Mouse (Mus musculus): ENCODE data around the gene Sdr42e1. TPM values are rescaled to one million over a fixed set of nuclear protein-coding genes. Genes with fewer than 3 reads are reported as not detected.

Sdr42e1 gene
- polyA plus RNA-seq (2016; fragmentation: Nextera tagmentation; extraction: Ambion mirVana), result 0.62 and 1.0 TPM in 2 replicates

DNA sequence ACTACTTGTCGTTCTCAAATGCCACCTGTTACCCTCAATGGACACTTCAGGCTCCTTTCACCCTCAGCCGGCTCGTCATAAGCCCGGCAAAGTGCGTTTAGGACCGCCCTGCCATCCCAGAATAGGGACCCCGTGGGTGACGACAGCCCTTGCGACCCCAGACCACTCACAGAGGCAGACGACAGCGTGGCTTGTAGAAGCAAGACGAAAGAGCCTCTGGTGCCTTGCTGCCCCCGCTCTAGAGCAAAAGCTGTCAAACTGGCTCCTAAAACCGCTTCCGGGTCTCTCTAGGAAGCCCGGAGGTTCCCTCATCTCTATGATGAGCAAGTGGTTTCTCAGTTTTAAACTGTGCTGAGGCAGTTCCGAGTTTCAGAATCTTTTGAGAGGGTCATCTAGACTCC, at the start of gene Sdr42e1:
Gene Sdr42e1, minus strand, starts transcription at position 260 of the 401 bp plus-strand sequence.
- Histone ChIP-seq H3K9me3 (no peaks in the 10 kb centered on the region), H3K27me3 (replicated peaks; ENCODE audit: low read depth, poor library complexity, severe bottlenecking) (peaks cover 10% of the 10 kb centered on the region; the same call in 1 of the 2 replicates), H3K4me3 (peak within 1 kb of the TSS; percentile 61), H3K27ac (replicated peaks) (peak within 1 kb of the TSS; percentile 19; the same call in 1 of the 2 replicates), H3K36me3 (replicated peaks) (no peaks in the 10 kb centered on the region), H3K4me1 (peaks cover 24% of the 10 kb centered on the region)
- 14% methylated on average over 17 of the region's 17 CpGs for WGBS
- DNase-seq (ENCODE audit: low spot score), result peak; percentile 54

DNA sequence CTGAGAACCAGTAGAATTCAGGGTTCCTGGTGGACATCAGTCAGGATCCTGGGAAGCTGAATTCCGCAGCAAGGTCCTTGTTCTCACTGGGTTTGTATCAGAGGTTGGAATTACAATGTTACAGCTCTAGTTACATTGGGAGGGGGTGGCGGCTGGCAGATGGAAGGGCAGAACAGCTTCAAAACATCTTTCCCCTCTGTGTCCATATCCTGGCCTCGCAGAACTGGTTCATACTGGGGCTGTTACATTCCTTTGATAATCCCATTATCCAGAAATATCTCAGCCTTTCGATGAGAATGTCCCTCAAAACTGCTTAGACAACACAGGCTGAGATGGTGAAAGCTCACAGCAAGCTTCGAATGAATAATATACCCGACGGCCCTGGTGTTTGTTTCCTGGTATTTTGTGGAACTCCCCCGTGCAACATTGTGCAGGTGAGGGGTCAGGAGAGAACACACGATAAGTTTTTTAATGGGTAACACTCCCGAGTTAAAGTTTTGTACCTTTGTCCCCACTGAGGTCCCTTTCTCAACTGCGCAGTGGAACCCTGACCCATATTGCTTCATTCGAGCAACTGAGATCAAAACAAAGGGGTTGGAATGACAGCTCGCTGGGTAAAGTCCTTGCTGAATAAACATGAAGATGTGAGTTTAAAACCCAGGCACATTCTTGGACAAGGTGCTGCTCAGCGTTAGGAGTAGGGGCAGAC, 44.8 kb upstream of the Sdr42e1 start:
- 81% methylated on average over 14 of the region's 14 CpGs for WGBS

DNA sequence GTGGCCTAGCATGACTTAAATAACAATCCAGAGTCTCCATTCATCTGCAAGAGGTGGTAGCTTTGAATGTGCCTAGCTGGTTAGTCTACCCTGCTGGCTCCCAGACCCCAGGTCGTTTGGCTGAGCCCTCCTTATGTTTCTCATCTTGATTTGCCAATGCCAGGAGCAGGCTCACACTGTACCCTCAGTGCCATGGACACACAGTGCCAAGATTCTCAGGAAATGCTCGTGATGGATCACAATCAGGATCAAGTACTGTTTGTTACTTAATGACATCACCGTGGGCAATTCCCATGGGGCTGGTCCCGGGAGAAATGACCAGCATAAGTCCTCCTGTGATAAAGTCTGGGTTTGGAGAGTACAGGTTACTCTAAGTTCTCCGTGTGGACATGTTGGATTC, 42.4 kb upstream of the Sdr42e1 start:
- H3K27ac ChIP-seq (replicated peaks), result no peak overlapping the region
- DNase-seq (ENCODE audit: low spot score), result no peak
- no peaks in the 10 kb centered on the region for H3K27me3 ChIP-seq (replicated peaks; ENCODE audit: low read depth, poor library complexity, severe bottlenecking)
- H3K4me3 ChIP-seq, result no peak overlapping the region
- 74% methylated on average over 5 of the region's 5 CpGs for whole genome bisulfite sequencing
- no peaks in the 10 kb centered on the region for H3K36me3 ChIP-seq (replicated peaks)
- peaks cover 10% of the 10 kb centered on the region; the same call in 1 of the 2 replicates for H3K4me1 ChIP-seq
- H3K9me3 ChIP-seq, result no peaks in the 10 kb centered on the region

More for the DNA sequence above, 44.8 kb upstream of the Sdr42e1 start:
- H3K36me3 ChIP-seq (replicated peaks), result no peaks in the 10 kb centered on the region
- DNase-seq (ENCODE audit: low spot score), result peak; percentile 30
- no peak overlapping the region; the same call in 1 of the 2 replicates for H3K27ac ChIP-seq (replicated peaks)
- H3K4me3 ChIP-seq, result no peak overlapping the region
- H3K4me1 ChIP-seq, result peaks cover 10% of the 10 kb centered on the region; the same call in 1 of the 2 replicates
- H3K27me3 ChIP-seq (replicated peaks; ENCODE audit: low read depth, poor library complexity, severe bottlenecking), result no peaks in the 10 kb centered on the region
- no peaks in the 10 kb centered on the region; the same call in 1 of the 2 replicates for H3K9me3 ChIP-seq

DNA sequence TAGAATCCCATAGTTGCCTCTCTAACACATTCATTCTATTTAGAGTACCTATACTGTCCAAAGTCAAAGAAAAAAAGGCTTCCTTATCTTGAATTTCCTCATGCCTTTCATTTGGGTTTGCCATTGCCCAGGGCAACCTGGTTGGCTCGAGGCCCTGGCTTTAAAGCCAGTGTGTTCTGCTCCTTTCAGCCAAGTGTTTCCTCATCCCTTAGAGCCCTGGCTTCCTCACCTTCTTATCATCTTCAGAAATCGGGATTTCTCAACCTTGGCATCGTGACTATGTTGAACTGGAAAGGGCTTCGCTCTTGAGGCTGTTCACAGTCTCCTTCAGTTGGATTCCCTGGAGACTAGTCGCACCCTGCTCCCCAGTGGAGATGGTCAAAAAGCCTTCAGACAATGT, 41.1 kb upstream of the Sdr42e1 start:
- Histone ChIP-seq H3K27me3 (replicated peaks; ENCODE audit: low read depth, poor library complexity, severe bottlenecking) (no peaks in the 10 kb centered on the region), H3K4me3 (no peak overlapping the region), H3K9me3 (no peaks in the 10 kb centered on the region), H3K4me1 (peaks cover 10% of the 10 kb centered on the region; the same call in 1 of the 2 replicates), H3K27ac (replicated peaks) (no peak overlapping the region), H3K36me3 (replicated peaks) (no peaks in the 10 kb centered on the region)
- DNase-seq (ENCODE audit: low spot score), result no peak
- WGBS, result 92% methylated on average over 5 of the region's 5 CpGs

DNA sequence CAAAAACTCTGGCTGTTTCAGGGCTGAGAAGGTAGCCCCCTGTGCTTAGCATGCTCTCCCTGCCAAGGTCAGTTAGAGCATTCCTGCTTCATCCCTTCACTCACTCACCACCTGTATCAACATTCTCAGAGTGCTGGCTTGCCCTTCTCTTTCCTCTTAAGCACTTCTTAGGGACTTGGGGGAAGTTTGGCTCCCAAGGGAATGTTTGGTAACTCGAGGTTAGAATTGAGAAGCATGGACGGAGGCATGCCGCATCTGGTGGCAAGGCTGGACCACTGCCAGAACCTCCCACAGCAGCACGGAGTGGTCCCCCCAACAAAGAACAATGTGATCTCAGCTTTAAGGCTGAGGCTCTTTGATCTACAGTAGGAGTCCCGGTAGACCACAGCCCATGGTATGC, 38.7 kb upstream of the Sdr42e1 start:
- 68% methylated on average over 5 of the region's 5 CpGs for WGBS
- Histone ChIP-seq H3K9me3 (no peaks in the 10 kb centered on the region), H3K27me3 (replicated peaks; ENCODE audit: low read depth, poor library complexity, severe bottlenecking) (no peaks in the 10 kb centered on the region), H3K27ac (replicated peaks) (0 out of 2 replicates have a peak overlapping the region, but pooled peaks have one; percentile 35), H3K4me1 (peaks cover under 1% of the 10 kb centered on the region; the same call in 1 of the 2 replicates), H3K4me3 (no peak overlapping the region), H3K36me3 (replicated peaks) (no peaks in the 10 kb centered on the region)
- peak; percentile 12 for DNase-seq (ENCODE audit: low spot score)

DNA sequence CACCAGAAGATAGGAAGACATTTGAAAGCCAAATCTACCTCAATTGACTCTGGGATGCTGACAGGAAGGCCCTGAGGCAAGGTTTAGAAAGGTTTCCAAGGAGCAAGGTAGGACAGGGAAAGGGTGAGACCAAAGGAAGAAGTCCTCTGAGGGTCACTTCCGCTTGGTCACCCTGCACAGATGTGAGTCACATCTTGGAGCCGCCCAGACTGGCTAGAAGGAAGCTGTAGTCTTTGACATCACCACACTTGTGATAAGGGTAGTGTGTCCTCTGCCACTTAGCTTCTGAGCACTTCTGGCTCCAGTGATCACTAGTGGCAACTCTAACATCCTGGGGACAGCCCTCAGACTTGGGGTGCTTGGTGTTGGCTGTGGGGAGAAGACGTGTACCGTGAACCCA, 32.7 kb upstream of the Sdr42e1 start:
- DNase-seq (ENCODE audit: low spot score), result no peak
- no peaks in the 10 kb centered on the region for H3K27me3 ChIP-seq (replicated peaks; ENCODE audit: low read depth, poor library complexity, severe bottlenecking)
- no peaks in the 10 kb centered on the region for H3K36me3 ChIP-seq (replicated peaks)
- no peak overlapping the region for H3K4me3 ChIP-seq
- H3K9me3 ChIP-seq, result no peaks in the 10 kb centered on the region
- WGBS, result 88% methylated on average over 4 of the region's 4 CpGs
- H3K27ac ChIP-seq (replicated peaks), result no peak overlapping the region
- H3K4me1 ChIP-seq, result peaks cover 17% of the 10 kb centered on the region

DNA sequence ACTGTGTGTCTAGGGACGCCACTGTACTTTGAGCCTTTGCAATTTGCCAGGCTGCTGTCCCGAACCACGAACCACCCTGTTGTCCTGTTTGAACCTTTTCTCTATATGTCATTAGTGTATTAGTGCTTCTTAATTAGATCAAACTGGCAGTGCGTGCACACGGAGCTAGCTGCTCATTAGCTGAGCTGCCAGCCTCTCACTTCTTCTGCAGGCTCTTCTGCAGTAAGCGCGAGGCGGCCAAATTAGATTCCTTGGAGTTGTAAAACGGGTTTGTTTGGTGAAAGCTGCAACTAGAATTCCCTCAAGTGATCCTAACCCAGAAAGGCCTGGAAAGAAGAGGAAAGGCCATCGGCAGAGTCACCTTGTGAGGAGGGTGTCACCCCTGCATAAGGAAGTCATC, 29.2 kb upstream of the Sdr42e1 start:
- H3K36me3 ChIP-seq (replicated peaks), result no peaks in the 10 kb centered on the region
- no peaks in the 10 kb centered on the region for H3K27me3 ChIP-seq (replicated peaks; ENCODE audit: low read depth, poor library complexity, severe bottlenecking)
- WGBS, result 54% methylated on average over 10 of the region's 10 CpGs
- no peak overlapping the region for H3K27ac ChIP-seq (replicated peaks)
- DNase-seq (ENCODE audit: low spot score), result no peak
- H3K9me3 ChIP-seq, result no peaks in the 10 kb centered on the region
- H3K4me3 ChIP-seq, result no peak overlapping the region
- H3K4me1 ChIP-seq, result peaks cover 17% of the 10 kb centered on the region

DNA sequence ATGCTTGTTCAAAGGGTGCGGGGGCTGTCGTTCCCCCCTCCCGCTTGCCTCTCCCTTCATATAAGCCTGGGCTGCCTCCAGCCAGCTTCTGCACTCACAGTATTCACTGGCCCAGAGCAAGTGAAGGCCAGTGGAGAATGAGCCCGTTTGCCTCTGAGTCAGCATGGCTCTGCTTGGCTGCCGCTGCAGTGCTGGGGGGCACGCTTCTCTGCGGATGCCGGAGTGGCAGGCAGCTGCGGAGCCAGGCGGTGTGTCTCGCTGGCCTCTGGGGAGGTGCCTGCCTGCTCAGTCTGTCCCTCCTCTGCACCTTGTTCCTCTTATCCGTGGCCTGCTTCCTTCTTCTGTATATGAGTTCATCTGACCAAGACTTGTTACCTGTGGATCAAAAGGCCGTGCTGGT, 28.4 kb upstream of the Sdr42e1 start, which contains the start of gene Hsd17b2:
Gene Hsd17b2, plus strand, starts transcription at position 46 of the 400 bp plus-strand sequence.
- Histone ChIP-seq H3K9me3 (no peaks in the 10 kb centered on the region), H3K27ac (replicated peaks) (no peak within 1 kb of the TSS; the same call in 1 of the 2 replicates), H3K27me3 (replicated peaks; ENCODE audit: low read depth, poor library complexity, severe bottlenecking) (no peaks in the 10 kb centered on the region), H3K4me3 (no peak within 1 kb of the TSS), H3K4me1 (peaks cover 17% of the 10 kb centered on the region), H3K36me3 (replicated peaks) (no peaks in the 10 kb centered on the region)
- 47% methylated on average over 13 of the region's 13 CpGs for WGBS
- peak; percentile 22 for DNase-seq (ENCODE audit: low spot score)

DNA sequence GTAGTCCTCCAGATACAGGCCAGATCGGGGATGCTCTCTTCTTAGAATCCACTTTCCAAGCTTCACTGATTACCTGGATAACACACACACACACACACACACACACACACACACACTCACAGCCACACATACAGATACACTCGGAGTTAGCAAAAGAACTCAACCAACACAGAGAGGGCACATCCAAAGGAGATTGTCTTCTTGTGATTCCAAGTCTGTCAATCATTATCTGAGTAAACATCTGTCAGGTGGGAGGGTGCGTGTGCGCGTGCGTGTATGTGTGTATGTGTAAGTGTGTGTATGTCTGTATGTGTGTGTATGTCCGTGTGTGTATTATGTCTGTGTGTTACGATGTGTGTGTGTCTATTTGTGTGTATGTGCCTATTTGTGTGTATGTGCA, 27.8 kb upstream of the Sdr42e1 start:
- Histone ChIP-seq H3K27me3 (replicated peaks; ENCODE audit: low read depth, poor library complexity, severe bottlenecking) (no peaks in the 10 kb centered on the region), H3K4me1 (peaks cover 17% of the 10 kb centered on the region), H3K4me3 (no peak overlapping the region), H3K9me3 (no peaks in the 10 kb centered on the region), H3K36me3 (replicated peaks) (no peaks in the 10 kb centered on the region), H3K27ac (replicated peaks) (no peak overlapping the region)
- 89% methylated on average over 8 of the region's 8 CpGs for WGBS
- no peak for DNase-seq (ENCODE audit: low spot score)

DNA sequence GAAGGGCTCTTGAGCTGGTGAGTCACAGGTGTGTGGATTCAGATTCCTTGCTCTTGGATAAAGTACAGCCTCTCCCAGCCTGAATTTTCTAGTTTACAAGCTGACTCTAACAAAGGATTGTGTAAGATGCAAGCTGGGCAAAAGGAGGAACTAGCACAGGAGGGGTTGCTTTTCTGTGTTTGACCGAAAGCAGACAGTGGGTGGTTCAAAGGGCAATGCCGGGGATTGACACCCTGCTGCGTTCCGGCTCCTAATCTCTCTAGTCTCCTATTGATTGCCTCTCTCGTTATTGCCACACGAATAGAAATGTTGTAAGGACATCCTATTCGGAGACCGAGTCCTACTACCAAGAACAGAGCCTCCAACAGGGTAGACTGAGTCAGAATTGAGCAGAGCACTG, 27.2 kb upstream of the Sdr42e1 start:
- 66% methylated on average over 8 of the region's 8 CpGs for WGBS
- no peaks in the 10 kb centered on the region for H3K36me3 ChIP-seq (replicated peaks)

DNA sequence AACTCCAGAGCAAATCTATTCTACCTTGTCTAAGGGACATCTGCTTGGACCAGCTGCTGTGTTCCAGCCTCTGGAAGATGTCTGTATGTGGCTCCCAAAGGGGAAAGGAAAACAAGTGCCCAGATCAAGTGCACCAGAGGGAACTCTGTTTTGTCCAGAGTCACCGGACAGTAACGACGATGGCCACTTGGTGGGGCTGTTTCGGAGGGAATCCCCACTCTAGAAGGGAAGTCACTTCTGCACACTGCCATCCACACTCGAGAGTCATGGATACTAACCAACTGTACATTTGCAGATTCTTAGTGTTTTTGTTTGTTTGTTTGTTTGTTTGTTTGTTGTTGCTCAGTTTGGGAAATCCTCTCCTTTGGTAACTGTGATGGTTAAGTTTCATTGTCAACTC, 23.8 kb upstream of the Sdr42e1 start:
- DNase-seq (ENCODE audit: low spot score), result peak; percentile 21
- Histone ChIP-seq H3K27ac (replicated peaks) (no peak overlapping the region), H3K9me3 (no peaks in the 10 kb centered on the region), H3K4me1 (peaks cover 6% of the 10 kb centered on the region), H3K27me3 (replicated peaks; ENCODE audit: low read depth, poor library complexity, severe bottlenecking) (no peaks in the 10 kb centered on the region), H3K4me3 (no peak overlapping the region), H3K36me3 (replicated peaks) (no peaks in the 10 kb centered on the region)
- WGBS, result 48% methylated on average over 5 of the region's 5 CpGs

More for the DNA sequence above, 27.2 kb upstream of the Sdr42e1 start:
- DNase-seq (ENCODE audit: low spot score), result no peak
- Histone ChIP-seq H3K9me3 (no peaks in the 10 kb centered on the region), H3K27me3 (replicated peaks; ENCODE audit: low read depth, poor library complexity, severe bottlenecking) (no peaks in the 10 kb centered on the region), H3K27ac (replicated peaks) (no peak overlapping the region), H3K4me1 (peaks cover 17% of the 10 kb centered on the region), H3K4me3 (no peak overlapping the region)

DNA sequence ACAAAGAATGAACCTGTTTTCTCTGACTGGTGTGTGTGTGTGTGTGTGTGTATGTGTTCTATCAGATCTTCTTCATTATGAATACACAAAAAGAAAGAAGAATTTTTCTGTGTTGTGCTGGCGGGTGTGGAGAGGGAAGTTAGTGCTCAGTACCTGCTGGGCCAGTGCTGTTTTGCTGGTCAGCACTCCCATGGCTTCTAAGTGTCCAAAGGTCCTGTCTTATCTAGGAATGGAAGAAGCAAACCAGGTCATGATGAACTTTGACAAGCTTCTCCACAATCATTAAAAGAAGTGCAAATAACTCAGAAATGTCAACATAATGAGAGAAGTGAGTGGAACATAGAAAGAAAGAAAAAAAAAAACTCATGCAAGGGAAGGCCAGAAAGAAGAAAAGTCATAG, 22.1 kb upstream of the Sdr42e1 start:
- H3K4me3 ChIP-seq, result no peak overlapping the region
- no peaks in the 10 kb centered on the region for H3K36me3 ChIP-seq (replicated peaks)
- DNase-seq (ENCODE audit: low spot score), result no peak
- H3K27me3 ChIP-seq (replicated peaks; ENCODE audit: low read depth, poor library complexity, severe bottlenecking), result no peaks in the 10 kb centered on the region
- no peak overlapping the region for H3K27ac ChIP-seq (replicated peaks)
- H3K4me1 ChIP-seq, result no peaks in the 10 kb centered on the region
- H3K9me3 ChIP-seq, result no peaks in the 10 kb centered on the region
- WGBS, result 94% methylated on average over 1 of the region's 1 CpGs

DNA sequence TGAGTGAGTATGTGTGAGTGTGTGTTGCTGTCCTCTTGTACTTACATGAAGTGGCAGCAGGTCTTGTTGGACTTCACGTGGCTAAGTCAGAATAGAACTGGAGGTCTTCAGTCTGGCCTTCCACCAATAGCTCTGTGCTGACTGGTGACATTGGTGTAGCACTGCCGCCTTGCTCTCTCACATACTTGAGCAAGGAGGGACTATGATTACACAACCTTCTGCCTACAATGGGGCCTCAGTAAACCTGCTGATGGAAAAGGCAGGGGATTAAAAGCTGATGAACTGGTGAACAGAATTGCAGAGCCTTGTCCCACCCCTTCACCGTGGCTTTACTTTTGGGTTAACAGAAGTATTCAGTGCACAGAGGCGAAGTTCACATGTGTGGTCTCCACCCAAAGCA, 18.6 kb upstream of the Sdr42e1 start:
- H3K27ac ChIP-seq (replicated peaks), result no peak overlapping the region
- WGBS, result 89% methylated on average over 4 of the region's 4 CpGs
- no peaks in the 10 kb centered on the region for H3K4me1 ChIP-seq
- DNase-seq (ENCODE audit: low spot score), result no peak
- no peaks in the 10 kb centered on the region for H3K27me3 ChIP-seq (replicated peaks; ENCODE audit: low read depth, poor library complexity, severe bottlenecking)
- H3K4me3 ChIP-seq, result no peak overlapping the region
- no peaks in the 10 kb centered on the region for H3K9me3 ChIP-seq
- no peaks in the 10 kb centered on the region for H3K36me3 ChIP-seq (replicated peaks)
